Mouse (Mus musculus): ENCODE results near the gene Rras2. TPM values are rescaled to one million over a fixed set of nuclear protein-coding genes. Genes with fewer than 3 reads are reported as not detected.

Gene Rras2
- total and polyA plus RNA-seq, 2 experiments = 6.0 to 18.3 TPM

DNA sequence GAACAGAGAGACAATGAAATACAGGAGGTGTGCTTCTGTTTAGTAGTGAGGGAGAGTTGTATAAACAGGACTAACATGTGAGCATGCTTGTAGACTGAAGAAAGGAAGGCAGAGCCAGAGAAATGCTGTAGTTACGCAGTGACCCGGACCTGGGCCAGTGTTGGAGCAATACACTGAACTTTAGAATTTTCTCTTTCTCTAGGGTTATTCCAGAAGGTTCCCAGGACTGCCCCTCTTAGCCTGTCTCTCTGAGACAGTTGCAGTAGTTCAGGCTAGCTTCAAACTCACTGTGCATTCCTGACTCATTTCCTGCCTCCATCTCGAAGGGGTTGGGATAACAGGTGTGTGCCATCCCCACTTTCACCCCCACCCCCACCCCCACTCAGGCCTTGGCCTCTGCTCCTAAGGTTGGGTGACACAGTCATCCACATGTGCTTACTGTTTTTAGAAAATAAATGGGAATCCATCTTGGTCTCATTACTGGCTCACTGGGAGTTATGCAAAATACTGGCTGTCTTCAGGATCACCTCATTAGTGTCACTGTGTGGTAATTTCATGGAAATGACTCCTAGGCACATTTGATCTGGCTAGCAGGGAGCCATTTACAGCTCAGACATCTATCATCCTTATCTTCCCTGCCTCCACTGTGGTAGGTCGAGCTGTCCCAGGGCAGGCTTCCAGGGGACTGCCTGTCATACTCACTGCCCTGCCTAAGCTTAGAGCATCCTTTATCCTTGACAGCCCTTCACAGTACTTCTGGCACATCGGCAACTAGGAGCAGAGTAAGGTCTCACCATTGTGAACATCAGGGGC, 37.7 kb upstream of the Rras2 start:
- Histone ChIP-seq H3K27ac (replicated peaks; ENCODE audit: insufficient read depth, low read depth, low read length) (no peak overlapping the region), H3K79me2 (ENCODE audit: control insufficient read depth, insufficient read depth, low read length) (no peaks in the 10 kb centered on the region), H3K27me3 (ENCODE audit: control insufficient read depth, insufficient read depth, low read length) (no peaks in the 10 kb centered on the region), H3K4me3 (ENCODE audit: insufficient read depth, low read depth, low read length) (no peak overlapping the region), H3K9ac (ENCODE audit: low read depth, low read length) (no peak overlapping the region), H3K36me3 (ENCODE audit: control insufficient read depth, insufficient read depth, low read length) (no peaks in the 10 kb centered on the region), H3K4me1 (ENCODE audit: control insufficient read depth, insufficient read depth, low read length) (no peaks in the 10 kb centered on the region)
- peak; percentile 19 for DNase-seq (ENCODE audit: extremely low read depth, low read depth, low spot score)
- TF ChIP-seq POLR2A (IDR thresholded peaks at IDR 0.05; ENCODE audit: extremely low read depth, insufficient read depth, low read length) (no peak), CTCF (IDR thresholded peaks at IDR 0.05; ENCODE audit: low read depth, low read length) (no peak)
- 62% methylated on average over 5 of the region's 5 CpGs for whole genome bisulfite sequencing

DNA sequence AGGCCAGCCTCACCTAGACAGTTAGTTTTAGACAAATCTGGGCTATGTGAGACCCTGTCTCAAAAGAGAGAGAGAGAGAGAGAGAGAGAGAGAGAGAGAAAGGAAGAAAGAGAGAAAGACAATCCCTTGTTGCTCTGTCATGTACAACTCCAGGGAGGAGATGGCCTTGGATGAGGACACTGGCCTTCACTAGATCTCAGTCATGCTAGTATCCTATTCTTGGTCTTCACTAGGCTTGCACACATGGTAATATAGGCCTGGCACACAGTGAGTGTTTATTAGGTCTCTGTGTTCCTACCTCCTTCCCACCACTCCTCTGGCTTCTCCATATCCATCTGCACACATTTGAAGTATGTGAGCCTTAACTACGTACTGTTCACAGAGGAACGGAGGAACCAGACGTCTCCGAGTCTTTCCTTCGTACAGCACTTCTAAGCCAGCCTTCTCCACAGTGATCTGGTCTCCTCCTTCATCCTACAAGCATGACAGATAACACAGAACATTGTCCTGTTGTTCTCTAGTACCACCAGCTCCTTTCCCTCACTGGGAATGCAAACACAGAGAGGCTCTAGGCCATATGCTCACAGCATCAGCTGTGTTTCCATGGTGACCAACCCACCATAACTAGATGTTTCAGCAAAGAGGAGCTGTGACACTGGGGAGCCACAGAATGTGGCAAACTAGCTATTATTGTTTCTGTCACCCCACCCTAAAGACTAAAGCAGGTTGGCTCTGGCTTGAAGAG, 33.6 kb upstream of the Rras2 start:
- H3K27me3 ChIP-seq (ENCODE audit: control insufficient read depth, insufficient read depth, low read length) = no peaks in the 10 kb centered on the region

DNA sequence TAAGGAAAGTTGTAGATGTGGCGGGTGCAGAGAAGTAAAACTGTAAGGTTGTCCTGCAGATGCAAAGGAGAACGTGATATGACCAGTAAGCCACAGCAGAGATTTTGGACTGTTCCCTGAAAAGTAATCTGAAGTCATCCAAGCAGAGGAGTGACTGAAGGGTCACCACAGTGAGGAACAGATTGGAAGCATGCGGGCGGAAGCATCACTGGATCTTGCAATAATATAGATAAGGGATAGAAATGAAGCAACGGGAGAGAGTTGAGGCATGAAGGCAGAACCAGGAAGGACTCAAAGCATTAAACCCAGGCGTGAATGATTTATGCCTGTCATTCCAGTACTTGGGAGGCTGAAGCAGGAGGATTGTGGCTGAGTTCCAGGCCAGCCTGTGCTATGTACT, 32.0 kb upstream of the Rras2 start:
- Histone ChIP-seq H3K4me1 (ENCODE audit: control insufficient read depth, insufficient read depth, low read length) (no peaks in the 10 kb centered on the region), H3K9ac (ENCODE audit: low read depth, low read length) (no peak overlapping the region), H3K36me3 (ENCODE audit: control insufficient read depth, insufficient read depth, low read length) (no peaks in the 10 kb centered on the region), H3K27me3 (ENCODE audit: control insufficient read depth, insufficient read depth, low read length) (no peaks in the 10 kb centered on the region), H3K27ac (replicated peaks; ENCODE audit: insufficient read depth, low read depth, low read length) (peak overlapping the region; percentile 17), H3K4me3 (ENCODE audit: insufficient read depth, low read depth, low read length) (no peak overlapping the region), H3K79me2 (ENCODE audit: control insufficient read depth, insufficient read depth, low read length) (no peaks in the 10 kb centered on the region)
- TF ChIP-seq POLR2A (IDR thresholded peaks at IDR 0.05; ENCODE audit: extremely low read depth, insufficient read depth, low read length) (no peak), CTCF (IDR thresholded peaks at IDR 0.05; ENCODE audit: low read depth, low read length) (no peak)
- DNase-seq (ENCODE audit: extremely low read depth, low read depth, low spot score) = peak; percentile 29
- 74% methylated on average over 6 of the region's 6 CpGs for WGBS

More for the DNA sequence above, 33.6 kb upstream of the Rras2 start:
- no peaks in the 10 kb centered on the region for H3K36me3 ChIP-seq (ENCODE audit: control insufficient read depth, insufficient read depth, low read length)
- H3K79me2 ChIP-seq (ENCODE audit: control insufficient read depth, insufficient read depth, low read length) = no peaks in the 10 kb centered on the region
- no peak overlapping the region for H3K4me3 ChIP-seq (ENCODE audit: insufficient read depth, low read depth, low read length)
- WGBS = 99% methylated on average over 5 of the region's 5 CpGs
- no peaks in the 10 kb centered on the region for H3K4me1 ChIP-seq (ENCODE audit: control insufficient read depth, insufficient read depth, low read length)
- DNase-seq (ENCODE audit: extremely low read depth, low read depth, low spot score) = no peak
- no peak overlapping the region for H3K9ac ChIP-seq (ENCODE audit: low read depth, low read length)
- no peak overlapping the region for H3K27ac ChIP-seq (replicated peaks; ENCODE audit: insufficient read depth, low read depth, low read length)
- TF ChIP-seq CTCF (IDR thresholded peaks at IDR 0.05; ENCODE audit: low read depth, low read length) (no peak), POLR2A (IDR thresholded peaks at IDR 0.05; ENCODE audit: extremely low read depth, insufficient read depth, low read length) (no peak)

DNA sequence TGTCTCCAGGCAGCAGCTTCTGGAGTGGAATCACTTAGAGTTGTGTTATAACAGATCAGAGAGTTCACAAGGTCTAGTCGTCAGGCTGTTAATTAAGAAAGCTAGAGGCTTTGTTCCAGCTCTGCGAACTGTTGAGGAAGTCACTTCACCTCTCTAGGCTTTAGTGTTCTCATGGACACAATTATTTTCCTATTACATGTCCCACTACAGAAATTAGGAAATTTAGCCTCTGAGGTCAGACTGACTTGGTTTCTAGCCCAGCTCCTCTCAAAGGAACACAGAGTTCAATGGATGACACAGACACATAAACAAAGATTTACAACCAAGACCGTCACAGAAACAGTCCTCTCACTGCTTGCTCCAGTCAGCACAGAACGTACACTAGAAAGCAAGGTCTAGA, 31.6 kb upstream of the Rras2 start:
- no peak overlapping the region for H3K9ac ChIP-seq (ENCODE audit: low read depth, low read length)
- no peak overlapping the region for H3K4me3 ChIP-seq (ENCODE audit: insufficient read depth, low read depth, low read length)
- H3K27ac ChIP-seq (replicated peaks; ENCODE audit: insufficient read depth, low read depth, low read length) = no peak overlapping the region
- DNase-seq (ENCODE audit: extremely low read depth, low read depth, low spot score) = peak; percentile 65
- TF ChIP-seq CTCF (IDR thresholded peaks at IDR 0.05; ENCODE audit: low read depth, low read length) = no peak
- H3K36me3 ChIP-seq (ENCODE audit: control insufficient read depth, insufficient read depth, low read length) = no peaks in the 10 kb centered on the region
- H3K27me3 ChIP-seq (ENCODE audit: control insufficient read depth, insufficient read depth, low read length) = no peaks in the 10 kb centered on the region
- 68% methylated on average over 4 of the region's 4 CpGs for WGBS
- no peaks in the 10 kb centered on the region for H3K79me2 ChIP-seq (ENCODE audit: control insufficient read depth, insufficient read depth, low read length)
- H3K4me1 ChIP-seq (ENCODE audit: control insufficient read depth, insufficient read depth, low read length) = no peaks in the 10 kb centered on the region

DNA sequence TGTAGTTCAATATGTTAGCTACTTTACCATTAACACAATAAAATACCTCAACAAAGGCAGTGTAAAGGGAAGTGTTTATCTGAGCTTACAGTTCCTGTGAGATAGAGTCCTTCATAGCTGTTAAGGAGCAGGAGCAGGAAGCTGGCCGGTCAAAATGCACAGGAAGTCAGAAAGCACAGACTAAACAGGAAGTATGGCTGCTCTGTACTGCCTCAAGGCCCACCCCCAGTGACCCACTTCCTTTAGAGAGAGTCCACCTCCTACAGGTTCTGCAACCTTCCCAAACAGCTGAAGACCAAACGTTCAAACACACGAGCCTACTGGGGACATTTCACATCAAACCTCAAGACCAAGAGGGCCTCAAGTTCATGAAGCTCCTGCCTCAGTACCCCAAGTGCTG, 28.3 kb upstream of the Rras2 start:
- Histone ChIP-seq H3K36me3 (ENCODE audit: control insufficient read depth, insufficient read depth, low read length) (no peaks in the 10 kb centered on the region), H3K9ac (ENCODE audit: low read depth, low read length) (no peak overlapping the region), H3K4me3 (ENCODE audit: insufficient read depth, low read depth, low read length) (no peak overlapping the region), H3K79me2 (ENCODE audit: control insufficient read depth, insufficient read depth, low read length) (no peaks in the 10 kb centered on the region), H3K4me1 (ENCODE audit: control insufficient read depth, insufficient read depth, low read length) (peaks cover 2% of the 10 kb centered on the region; the same call in 1 of the 2 replicates), H3K27ac (replicated peaks; ENCODE audit: insufficient read depth, low read depth, low read length) (no peak overlapping the region), H3K27me3 (ENCODE audit: control insufficient read depth, insufficient read depth, low read length) (no peaks in the 10 kb centered on the region)
- TF ChIP-seq CTCF (IDR thresholded peaks at IDR 0.05; ENCODE audit: low read depth, low read length) (no peak), POLR2A (IDR thresholded peaks at IDR 0.05; ENCODE audit: extremely low read depth, insufficient read depth, low read length) (no peak)
- no peak for DNase-seq (ENCODE audit: extremely low read depth, low read depth, low spot score)
- WGBS = 68% methylated on average over 3 of the region's 3 CpGs

Measured in liver, adult 2 months (tissue).